Mouse (Mus musculus) embryonic facial prominence, embryonic 11.5 days (tissue): ENCODE measurements at regions not wholly inside any gene's neighbourhood (a gene's known extent, or its start where the extent isn't known, plus 50 kb on each side); places are given as distances from the start of the nearest gene placed in this dataset.

ENCODE experiments used
- ATAC-seq: fragments of 200-750 bp; cut with Nextera tagmentation; replicated peaks from 2 replicates; pipeline ENCODE4 v1.8.0; 2017; ENCODE audit warnings: low read depth; ENCODE audit not compliant: insufficient number of reproducible peaks, low FRiP score, low TSS enrichment
- DNase-seq: peaks from one replicate; pipeline ENCODE4 v3.0.0-alpha.2; 2015; ENCODE audit warnings: low spot score
- H3K27ac ChIP-seq: fragments of 300-500 bp; sonication (generic); replicated peaks from 2 replicates; pipeline ENCODE4 v1.5.1; 2014; ENCODE audit warnings: mild to moderate bottlenecking, low read depth, low read length, control low read depth
- H3K27me3 ChIP-seq: fragments of 300-500 bp; sonication (generic); 2 replicates; pipeline ENCODE4 v1.6.1; 2014; ENCODE audit warnings: mild to moderate bottlenecking, low read length, moderate library complexity, mixed read lengths; ENCODE audit not compliant: control insufficient read depth, insufficient read depth
- H3K36me3 ChIP-seq: fragments of 300-500 bp; sonication (generic); replicated peaks from 2 replicates; pipeline ENCODE4 v1.6.1; 2014; ENCODE audit warnings: low read depth, mild to moderate bottlenecking, low read length, moderate library complexity, mixed read lengths; ENCODE audit not compliant: control insufficient read depth, insufficient read depth
- H3K4me1 ChIP-seq: fragments of 300-500 bp; sonication (generic); 2 replicates; pipeline ENCODE4 v1.6.1; 2014; ENCODE audit warnings: low read length, mixed read lengths; ENCODE audit not compliant: control insufficient read depth, insufficient read depth
- H3K4me2 ChIP-seq: fragments of 300-500 bp; sonication (generic); 2 replicates; pipeline ENCODE4 v1.6.1; 2014; ENCODE audit warnings: low read depth, mild to moderate bottlenecking, control low read depth, low read length, moderate library complexity
- H3K4me3 ChIP-seq: fragments of 300-500 bp; sonication (generic); 2 replicates; pipeline ENCODE4 v1.5.1; 2014; ENCODE audit warnings: low read depth, low read length, control low read depth
- H3K9ac ChIP-seq: fragments of 300-500 bp; sonication (generic); replicated peaks from 2 replicates; pipeline ENCODE4 v1.6.1; 2014; ENCODE audit warnings: mild to moderate bottlenecking, control low read depth, low read length
- H3K9me3 ChIP-seq: fragments of 300-500 bp; sonication (generic); replicated peaks from 2 replicates; pipeline ENCODE4 v1.6.1; 2016; ENCODE audit warnings: mild to moderate bottlenecking, low read length, inconsistent platforms, mixed read lengths; ENCODE audit not compliant: control insufficient read depth
- WGBS: fragments of 180-500 bp; shearing (Covaris S2); extraction: QIAGEN DNeasy Blood & Tissue Kit; methylation state at CpG from one replicate; pipeline ENCODE4 v1.1.7; 2014; 5-methylcytosine and 5-hydroxymethylcytosine counted together

DNA sequence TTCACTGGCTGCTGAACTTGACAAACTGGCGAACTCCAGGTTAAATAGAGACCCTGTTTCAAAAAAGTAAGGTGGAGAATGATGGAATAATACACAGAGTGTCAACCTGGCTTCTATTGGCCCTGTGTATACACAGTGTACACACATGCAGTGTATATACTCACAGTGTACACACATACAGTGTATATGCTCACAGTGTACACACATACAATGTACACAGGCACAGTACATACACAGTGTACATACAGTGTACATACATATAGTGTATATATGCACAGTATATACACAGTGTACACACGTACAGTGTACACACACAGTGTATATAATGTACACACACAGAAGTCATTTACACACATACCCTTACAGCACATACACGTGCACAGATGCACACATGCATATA is 52.4 kb upstream of the Aldh1b1 start:
- 87% methylated on average over 3 of the region's 3 CpGs for WGBS
- no peak overlapping the region for H3K27ac ChIP-seq
- H3K4me1 ChIP-seq: no peaks in the 10 kb centered on the region
- H3K4me2 ChIP-seq: no peak overlapping the region
- H3K4me3 ChIP-seq: no peak overlapping the region
- no peaks in the 10 kb centered on the region for H3K36me3 ChIP-seq
- ATAC-seq (0 out of 2 replicates have a peak, but pooled peaks have one; percentile 67), DNase-seq (no peak)
- no peak overlapping the region for H3K9ac ChIP-seq
- H3K9me3 ChIP-seq: no peaks in the 10 kb centered on the region
- no peaks in the 10 kb centered on the region for H3K27me3 ChIP-seq

DNA sequence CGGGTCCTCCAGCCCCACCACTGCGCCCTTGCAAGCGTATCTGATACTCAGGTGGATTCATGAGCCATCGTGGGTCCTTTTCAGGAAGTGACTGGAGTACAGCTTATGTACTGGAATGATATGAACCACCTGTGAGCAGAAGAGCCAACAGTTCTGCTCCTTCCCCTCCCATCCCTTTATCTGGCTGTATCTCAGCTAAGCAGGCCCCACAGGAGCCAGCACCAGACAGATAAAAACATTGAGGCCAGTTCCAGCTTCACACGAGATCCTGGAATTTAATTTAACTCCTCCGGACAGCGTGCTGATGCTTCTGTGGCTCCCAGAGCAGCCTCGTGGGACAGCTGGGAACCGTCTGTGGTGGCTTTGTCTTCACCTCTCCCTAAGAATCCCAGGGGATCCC is 53.1 kb upstream of the Aldh1b1 start:
- Histone ChIP-seq H3K9me3 (no peaks in the 10 kb centered on the region), H3K9ac (no peak overlapping the region), H3K27ac (no peak overlapping the region), H3K36me3 (no peaks in the 10 kb centered on the region), H3K4me1 (no peaks in the 10 kb centered on the region), H3K4me3 (no peak overlapping the region), H3K4me2 (no peak overlapping the region), H3K27me3 (no peaks in the 10 kb centered on the region)
- DNase-seq (no peak), ATAC-seq (no peak)
- 66% methylated on average over 9 of the region's 9 CpGs for WGBS

DNA sequence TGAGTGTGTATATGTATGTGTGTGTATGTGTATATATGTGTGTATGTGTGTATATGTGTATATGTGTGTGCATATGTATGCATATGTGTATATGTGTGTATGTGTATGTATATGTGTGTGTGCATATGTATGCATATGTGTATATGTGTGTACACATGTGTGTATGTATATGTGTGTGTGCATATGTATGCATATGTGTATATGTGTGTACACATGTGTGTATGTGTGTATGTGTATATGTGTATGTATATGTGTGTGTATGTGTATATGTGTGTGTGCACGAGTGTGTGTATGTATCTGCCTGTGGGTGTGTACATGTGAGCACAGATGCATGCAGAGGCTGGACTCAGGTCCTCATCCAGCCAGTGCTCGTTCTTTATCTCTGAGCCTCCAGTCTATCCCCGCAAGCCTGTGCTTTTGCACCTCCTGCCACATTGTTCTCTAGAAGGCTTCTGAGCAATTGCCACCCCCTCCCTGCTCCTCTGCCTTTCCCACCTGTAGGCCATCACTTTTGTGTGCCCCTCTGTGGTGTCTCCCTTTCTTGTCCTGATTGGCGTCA is 53.9 kb upstream of the Aldh1b1 start:
- Histone ChIP-seq H3K9me3 (no peaks in the 10 kb centered on the region), H3K9ac (no peak overlapping the region), H3K36me3 (no peaks in the 10 kb centered on the region), H3K27me3 (no peaks in the 10 kb centered on the region), H3K27ac (no peak overlapping the region), H3K4me2 (no peak overlapping the region), H3K4me1 (no peaks in the 10 kb centered on the region), H3K4me3 (no peak overlapping the region)
- WGBS: 87% methylated on average over 4 of the region's 4 CpGs
- ATAC-seq (no peak), DNase-seq (no peak)

DNA sequence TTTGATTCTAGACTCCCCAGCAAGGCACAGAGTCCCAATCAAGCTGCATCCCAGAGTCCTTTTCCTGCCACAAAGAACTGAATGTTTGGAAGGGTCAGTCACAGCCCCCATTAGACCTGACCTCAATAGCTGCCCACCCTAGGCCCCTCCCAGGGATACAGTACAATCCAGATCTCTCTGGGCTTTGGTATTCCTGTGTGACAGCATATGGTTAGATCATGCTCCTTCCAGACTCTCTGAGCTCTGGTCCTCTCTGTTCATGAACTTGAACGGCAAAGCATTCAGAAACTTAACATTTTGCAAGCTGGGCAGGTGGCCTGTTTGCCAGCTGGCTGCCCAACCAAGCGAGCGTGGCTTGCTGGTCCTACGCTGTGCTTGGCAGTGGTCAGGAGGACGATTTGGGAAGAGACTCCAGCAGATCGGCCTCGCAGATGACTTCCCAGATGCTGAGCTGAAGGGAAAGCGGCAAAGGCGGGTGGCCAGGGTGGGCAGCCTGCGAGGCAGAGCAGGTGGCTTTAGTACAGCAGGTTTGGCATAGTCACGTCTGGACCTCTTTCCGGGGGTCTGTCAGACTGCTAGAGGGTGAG is 58.0 kb upstream of the Aldh1b1 start:
- no peaks in the 10 kb centered on the region for H3K4me1 ChIP-seq
- H3K27ac ChIP-seq: no peak overlapping the region
- H3K9ac ChIP-seq: no peak overlapping the region
- no peaks in the 10 kb centered on the region for H3K9me3 ChIP-seq
- H3K4me2 ChIP-seq: no peak overlapping the region
- WGBS: 87% methylated on average over 12 of the region's 12 CpGs
- ATAC-seq: no peak
- H3K36me3 ChIP-seq: no peaks in the 10 kb centered on the region
- no peak overlapping the region for H3K4me3 ChIP-seq
- H3K27me3 ChIP-seq: no peaks in the 10 kb centered on the region
- no peak for DNase-seq

DNA sequence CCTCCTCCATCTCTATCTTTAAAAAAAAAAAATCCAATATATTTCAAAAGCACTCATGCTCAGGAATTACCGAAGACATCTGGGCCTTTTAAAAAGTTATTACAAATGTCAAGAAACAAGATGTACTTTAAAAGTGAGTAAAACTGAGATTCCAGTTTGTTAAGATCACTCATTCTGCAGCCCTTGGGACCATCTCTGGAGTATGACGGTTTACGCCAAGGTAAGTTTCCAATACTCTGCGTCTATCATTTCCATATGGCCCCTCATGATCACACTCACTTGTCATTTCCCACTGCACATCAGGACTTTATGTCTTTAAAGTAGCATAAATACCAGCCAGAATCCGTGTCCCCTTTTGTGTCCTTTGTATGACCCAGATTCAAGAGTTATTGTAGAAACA is 58.5 kb upstream of the Aldh1b1 start:
- no peak overlapping the region for H3K9ac ChIP-seq
- H3K9me3 ChIP-seq: no peaks in the 10 kb centered on the region
- no peak overlapping the region for H3K4me2 ChIP-seq
- H3K36me3 ChIP-seq: no peaks in the 10 kb centered on the region
- DNase-seq (no peak), ATAC-seq (no peak)
- no peaks in the 10 kb centered on the region for H3K4me1 ChIP-seq
- 72% methylated on average over 5 of the region's 5 CpGs for WGBS
- no peaks in the 10 kb centered on the region for H3K27me3 ChIP-seq
- H3K4me3 ChIP-seq: no peak overlapping the region
- no peak overlapping the region for H3K27ac ChIP-seq

DNA sequence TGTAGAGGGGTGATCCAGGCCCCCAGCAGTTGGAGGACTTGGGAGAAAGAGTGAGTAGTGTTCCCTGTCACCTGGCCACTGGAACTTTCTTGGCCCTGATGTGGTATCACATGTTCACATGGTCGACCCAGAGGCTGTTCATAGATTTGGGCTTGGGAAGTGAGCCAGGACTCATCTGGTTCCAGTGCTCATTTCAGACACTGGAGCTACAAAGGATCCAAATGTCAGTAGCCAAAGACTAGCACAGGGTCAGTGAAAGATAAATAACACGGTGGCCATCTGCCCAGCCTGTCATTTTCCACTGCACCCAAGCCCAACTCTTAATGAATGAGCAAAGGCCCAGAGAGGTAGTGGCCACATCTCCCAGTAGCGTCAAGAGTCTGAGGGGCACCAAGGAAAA is 59.1 kb upstream of the Aldh1b1 start:
- Histone ChIP-seq H3K4me3 (no peak overlapping the region), H3K27ac (no peak overlapping the region), H3K4me2 (no peak overlapping the region), H3K4me1 (no peaks in the 10 kb centered on the region), H3K36me3 (no peaks in the 10 kb centered on the region), H3K9me3 (no peaks in the 10 kb centered on the region), H3K27me3 (no peaks in the 10 kb centered on the region), H3K9ac (no peak overlapping the region)
- whole genome bisulfite sequencing: 85% methylated on average over 3 of the region's 3 CpGs
- ATAC-seq (no peak), DNase-seq (no peak)

DNA sequence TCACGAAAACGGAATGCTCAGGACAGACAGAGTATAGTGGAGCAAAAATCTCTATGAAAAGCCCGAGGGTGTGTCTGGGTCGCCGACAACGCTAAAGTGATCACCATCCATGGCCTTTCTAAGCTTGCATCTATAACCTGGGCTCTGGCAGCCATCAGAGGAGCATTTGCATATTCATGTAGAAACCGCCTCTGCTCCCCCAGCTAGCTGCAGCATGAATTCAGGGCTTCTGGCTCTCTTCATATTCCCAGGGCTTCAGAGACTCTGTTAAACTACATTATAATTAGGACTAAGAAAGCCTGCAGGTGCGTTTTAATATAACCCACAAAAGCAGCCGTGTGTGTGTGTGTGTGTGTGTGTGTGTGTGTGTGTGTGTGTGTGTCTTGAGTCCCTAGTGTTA is 59.7 kb upstream of the Aldh1b1 start:
- no peak overlapping the region for H3K4me2 ChIP-seq
- no peak for ATAC-seq
- no peak overlapping the region for H3K9ac ChIP-seq
- no peaks in the 10 kb centered on the region for H3K4me1 ChIP-seq
- no peaks in the 10 kb centered on the region for H3K27me3 ChIP-seq
- no peak overlapping the region for H3K27ac ChIP-seq
- no peak for DNase-seq
- H3K9me3 ChIP-seq: no peaks in the 10 kb centered on the region
- H3K4me3 ChIP-seq: no peak overlapping the region
- 64% methylated on average over 9 of the region's 9 CpGs for WGBS
- H3K36me3 ChIP-seq: no peaks in the 10 kb centered on the region

DNA sequence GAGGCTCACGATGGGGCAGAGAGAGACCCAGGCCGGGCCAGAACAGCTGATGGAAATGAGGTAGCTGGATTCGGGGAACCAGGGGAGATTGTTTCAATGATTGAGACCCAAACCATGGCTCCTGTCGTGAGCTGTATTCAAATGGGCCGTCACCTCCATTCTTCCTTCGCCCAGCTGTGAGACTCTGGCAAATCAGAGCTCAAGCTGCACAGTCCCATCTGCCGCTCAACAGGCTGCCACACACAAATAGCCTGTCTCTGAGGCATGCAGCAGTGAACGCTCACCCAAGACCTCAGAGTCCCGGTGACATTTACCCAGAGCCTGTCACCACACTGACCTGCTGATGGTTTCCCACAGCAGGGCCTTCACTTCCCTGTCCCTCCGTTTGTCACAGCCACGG is 60.1 kb upstream of the Aldh1b1 start:
- Histone ChIP-seq H3K4me1 (no peaks in the 10 kb centered on the region), H3K27me3 (no peaks in the 10 kb centered on the region), H3K4me2 (no peak overlapping the region), H3K36me3 (no peaks in the 10 kb centered on the region), H3K9ac (no peak overlapping the region), H3K9me3 (no peaks in the 10 kb centered on the region), H3K4me3 (no peak overlapping the region), H3K27ac (no peak overlapping the region)
- DNase-seq (no peak), ATAC-seq (no peak)
- 61% methylated on average over 11 of the region's 11 CpGs for whole genome bisulfite sequencing
